In the genomic region with DNA sequence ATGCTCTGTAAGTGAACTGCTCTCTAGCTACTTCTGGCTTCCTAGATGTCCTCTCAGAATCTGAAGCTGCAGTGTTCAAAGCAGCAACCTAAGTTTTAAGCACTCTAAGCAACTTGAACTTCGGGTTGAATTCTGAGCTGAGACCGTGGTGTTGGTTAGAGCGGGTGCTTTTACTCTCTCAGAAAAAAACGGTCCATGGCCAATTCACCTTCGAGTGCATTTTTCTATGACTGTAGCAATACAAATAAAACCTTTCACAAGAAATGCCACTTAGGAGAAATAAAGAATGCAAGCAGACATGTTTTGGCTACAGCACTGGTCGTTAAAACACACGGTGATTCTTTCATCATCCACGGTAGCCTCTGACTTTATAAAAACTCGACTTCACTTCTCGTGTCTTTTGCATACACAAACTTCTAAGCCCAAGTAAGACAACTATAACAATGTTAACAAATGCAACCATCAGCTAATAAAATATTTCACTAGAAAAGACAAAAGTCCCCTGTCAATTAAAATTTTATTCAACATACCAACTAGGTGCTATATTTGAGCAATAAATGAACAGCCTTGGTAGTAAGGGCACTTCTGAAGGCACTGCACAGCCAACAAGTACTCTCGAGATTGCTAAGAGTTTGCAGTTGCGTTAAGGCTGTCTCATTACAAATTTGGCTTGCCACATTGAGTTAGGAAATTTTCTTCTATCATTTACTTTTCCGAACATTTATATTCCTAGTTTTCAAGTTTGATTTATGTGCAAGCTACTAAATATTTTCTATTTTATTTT, we compare ENCODE assay signal across 33 mouse cellular contexts.
DNase-seq lines count a peak whose midpoint lies in the region; ATAC-seq and TF ChIP-seq lines count a peak whose summit lies in the region.
"Had no signal": no experiment of that assay in that cellular context is flagged by ENCODE, and none has a peak within 500 bp of the region (broad histone marks: within the 10 kb centered on the region; RNA-seq: fewer than 3 reads in every experiment).

No protein-coding gene starts in this region.

- 69% methylated on average over 13 of the region's 13 CpGs for WGBS in lung, adult 2 months
- WGBS in midbrain, embryonic 16.5 days, result 86% methylated on average over 13 of the region's 13 CpGs

- peak; percentile 58 to 73 for DNase-seq in lung, adult 18-20 months
- DNase-seq in lung, postnatal 14 days, result no peak
- DNase-seq in lung, adult 2 months, result peak; percentile 41
- DNase-seq in lung, postnatal 10 days, result peak; percentile 31
- DNase-seq in adrenal gland, postnatal 14 days, result no peak
- no peak for DNase-seq in adrenal gland, postnatal 36 days
- DNase-seq in layer of hippocampus, postnatal 36 days, result no peak
- DNase-seq: adrenal gland, adult 2 months; cerebellum, adult 11 months; cerebellum, adult 9-10 months; cerebellum, postnatal 36 days; forebrain, postnatal 0 days; gastrocnemius, postnatal 10 days; heart, postnatal 14 days; kidney, adult 18-20 months; kidney, postnatal 25 days; left cerebral cortex, postnatal 4 days; liver, embryonic 13.5 days; midbrain, embryonic 14.5 days; right cerebral cortex, postnatal 4 days; thymus, adult 18-20 months; thymus, postnatal 25 days had no signal

- no peak for TF ChIP-seq CTCF in lung, adult 2 months (IDR thresholded peaks at IDR 0.05; ENCODE audit: insufficient read depth, low read length)

- no peak for TF ChIP-seq POLR2A in lung, adult 2 months (IDR thresholded peaks at IDR 0.05; ENCODE audit: borderline replicate concordance, extremely low read depth, low read depth, low read length)

- no peaks in the 10 kb centered on the region for H3K4me1 ChIP-seq in lung, adult 2 months (ENCODE audit: control insufficient read depth, insufficient read depth, low read length)
- peaks cover 10% of the 10 kb centered on the region; the same call in 1 of the 2 replicates for H3K4me1 ChIP-seq in midbrain, embryonic 16.5 days (ENCODE audit: control insufficient read depth, insufficient read depth, low read length)

- no peak overlapping the region for H3K27ac ChIP-seq in midbrain, embryonic 16.5 days (ENCODE audit: low read length)
- H3K27ac ChIP-seq: embryonic facial prominence, embryonic 12.5 days; forebrain, embryonic 12.5 days; kidney, embryonic 15.5 days; liver, embryonic 13.5 days; macrophage; neural tube, embryonic 15.5 days; stomach, postnatal 0 days had no signal

- H3K36me3 ChIP-seq in midbrain, embryonic 16.5 days (ENCODE audit: control insufficient read depth, insufficient read depth, low read length), result no peaks in the 10 kb centered on the region
- H3K36me3 ChIP-seq: embryonic facial prominence, embryonic 12.5 days; forebrain, embryonic 12.5 days; kidney, embryonic 15.5 days; liver, embryonic 13.5 days; neural tube, embryonic 15.5 days had no signal

- H3K4me2 ChIP-seq in midbrain, embryonic 16.5 days (ENCODE audit: low read length), result no peak overlapping the region
- H3K4me2 ChIP-seq: embryonic facial prominence, embryonic 12.5 days; forebrain, embryonic 12.5 days; kidney, embryonic 15.5 days; liver, embryonic 13.5 days; neural tube, embryonic 15.5 days had no signal

- H3K4me3 ChIP-seq in lung, adult 2 months (replicated peaks; ENCODE audit: extremely low read depth, low read depth, low read length), result no peak overlapping the region
- no peak overlapping the region for H3K4me3 ChIP-seq in midbrain, embryonic 16.5 days (ENCODE audit: low read depth, low read length)
- H3K4me3 ChIP-seq: embryonic facial prominence, embryonic 12.5 days; erythroblast, embryonic 14.5 days; forebrain, embryonic 12.5 days; kidney, embryonic 15.5 days; liver, embryonic 13.5 days; neural tube, embryonic 15.5 days had no signal

- no peak overlapping the region for H3K9ac ChIP-seq in midbrain, embryonic 16.5 days (ENCODE audit: low read depth, low read length)
- H3K9ac ChIP-seq: embryonic facial prominence, embryonic 12.5 days; forebrain, embryonic 12.5 days; forebrain, postnatal 0 days; kidney, embryonic 15.5 days; liver, embryonic 13.5 days; neural tube, embryonic 15.5 days had no signal

- no peak for ATAC-seq in midbrain, embryonic 16.5 days
- ATAC-seq: activated CD4-positive, CD25-positive, alpha-beta regulatory T cell, adult 4 months; forebrain, postnatal 0 days; hindbrain, embryonic 16.5 days had no signal

- H3K27me3 ChIP-seq in midbrain, embryonic 16.5 days (ENCODE audit: control insufficient read depth, insufficient read depth, low read depth, low read length), result no peaks in the 10 kb centered on the region
- H3K27me3 ChIP-seq: CH12.LX; embryonic facial prominence, embryonic 12.5 days; kidney, embryonic 15.5 days; liver, embryonic 13.5 days; neural tube, embryonic 15.5 days had no signal

- no peaks in the 10 kb centered on the region for H3K9me3 ChIP-seq in midbrain, embryonic 16.5 days (replicated peaks; ENCODE audit: control insufficient read depth, low read length, poor library complexity, severe bottlenecking)
- H3K9me3 ChIP-seq: embryonic facial prominence, embryonic 12.5 days; forebrain, embryonic 12.5 days; kidney, embryonic 15.5 days; liver, embryonic 13.5 days; neural tube, embryonic 15.5 days had no signal

Comparison
In these comparisons a context has a peak if more than half of its experiments do, and no peak if none do; other contexts are left out.
1. DNase-seq: peak in lung, adult 18-20 months (2 of 2), lung, adult 2 months (single experiment) and lung, postnatal 10 days (single experiment); none in lung, postnatal 14 days (single experiment), adrenal gland, postnatal 14 days (single experiment), adrenal gland, postnatal 36 days (0 of 2) and layer of hippocampus, postnatal 36 days (0 of 2).